Mouse (Mus musculus) limb, embryonic 13.5 days (tissue): ENCODE results near the gene Cpm. TPM values are rescaled to one million over a fixed set of nuclear protein-coding genes. Genes with fewer than 3 reads are reported as not detected.
A peak's percentile ranks its signal among the peaks of the same experiment; 100 is the strongest.

Experiments
- ATAC-seq: fragments of 200-750 bp; cut with Nextera tagmentation; 2 replicates; pipeline ENCODE4 v1.8.0; 2017; ENCODE audit warnings: low read depth, moderate number of reproducible peaks, moderate TSS enrichment; ENCODE audit not compliant: low FRiP score
- H3K27ac ChIP-seq: fragments of 300-500 bp; sonication (generic); 2 replicates; pipeline ENCODE4 v1.5.1; 2015; ENCODE audit warnings: inconsistent platforms, mild to moderate bottlenecking, moderate library complexity
- H3K27me3 ChIP-seq: fragments of 300-500 bp; sonication (generic); 2 replicates; pipeline ENCODE4 v1.6.1; 2015; ENCODE audit warnings: mild to moderate bottlenecking, inconsistent platforms
- H3K36me3 ChIP-seq: fragments of 300-500 bp; sonication (generic); 2 replicates; pipeline ENCODE4 v1.6.1; 2015; ENCODE audit warnings: inconsistent platforms, mild to moderate bottlenecking, moderate library complexity
- H3K4me1 ChIP-seq: fragments of 300-500 bp; sonication (generic); 2 replicates; pipeline ENCODE4 v1.6.1; 2015; ENCODE audit warnings: inconsistent platforms
- H3K4me2 ChIP-seq: fragments of 300-500 bp; sonication (generic); replicated peaks from 2 replicates; pipeline ENCODE4 v1.6.1; 2015; ENCODE audit warnings: inconsistent platforms, mild to moderate bottlenecking, moderate library complexity
- H3K4me3 ChIP-seq: fragments of 300-500 bp; sonication (generic); 2 replicates; pipeline ENCODE4 v1.5.1; 2015; ENCODE audit warnings: moderate library complexity, mild to moderate bottlenecking, inconsistent platforms
- H3K9ac ChIP-seq: fragments of 300-500 bp; sonication (generic); 2 replicates; pipeline ENCODE4 v1.6.1; 2015; ENCODE audit warnings: mild to moderate bottlenecking, inconsistent platforms
- H3K9me3 ChIP-seq: fragments of 300-500 bp; sonication (generic); 2 replicates; pipeline ENCODE4 v1.6.1; 2016; ENCODE audit warnings: inconsistent platforms
- WGBS: fragments of 180-500 bp; shearing (Covaris S2); methylation state at CpG from one replicate; pipeline ENCODE4 v1.1.7; 2015; 5-methylcytosine and 5-hydroxymethylcytosine counted together
- polyA plus RNA-seq: library from polyadenylated mRNA; unstranded; fragments of >200 nt; fragmentation: Nextera tagmentation; extraction: Ambion mirVana; gene quantifications from 2 replicates; pipeline ENCODE4 v1.2.1, GENCODE M21; 2015

Cpm gene
- polyA plus RNA-seq, 1 experiment from 2014 or later, result 42.8 TPM

DNA sequence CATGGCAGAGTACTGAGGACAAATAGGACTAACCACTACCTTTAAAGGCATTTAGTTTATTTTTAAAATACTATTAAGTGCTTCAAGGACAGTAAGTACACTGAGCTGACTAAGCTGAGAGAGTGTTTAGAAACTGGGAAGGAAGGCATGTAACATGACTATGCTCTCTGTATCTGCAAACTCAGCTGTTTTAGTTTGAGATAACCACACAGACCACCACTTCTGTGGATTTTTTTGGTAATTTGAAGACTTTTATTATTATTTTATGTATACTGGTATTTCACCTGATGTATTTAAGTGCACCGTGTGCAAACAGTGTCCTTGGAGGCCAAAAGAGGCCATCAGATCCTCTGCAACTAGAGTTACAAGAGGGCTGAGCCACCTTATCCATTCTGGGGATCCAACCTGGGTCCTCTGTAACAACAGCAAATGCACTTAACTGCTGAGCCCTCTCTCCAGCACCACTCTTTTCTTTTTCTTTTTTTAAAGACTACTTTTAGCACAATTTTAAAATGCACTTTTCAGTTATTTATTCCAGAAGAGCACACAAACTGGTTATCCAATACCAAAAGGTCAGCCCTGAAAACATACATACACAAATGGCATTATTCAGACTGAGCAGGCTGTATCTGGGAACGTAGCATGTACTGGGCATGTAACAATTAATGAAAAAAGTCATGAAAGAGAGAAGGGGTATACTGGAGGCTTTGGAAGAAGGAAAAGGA is 78.0 kb downstream of the Cpm start:
- 90% methylated on average over 2 of the region's 2 CpGs for WGBS
- H3K9ac ChIP-seq, result no peak overlapping the region
- no peaks in the 10 kb centered on the region for H3K27me3 ChIP-seq
- no peaks in the 10 kb centered on the region for H3K9me3 ChIP-seq
- H3K27ac ChIP-seq, result no peak overlapping the region
- no peak overlapping the region for H3K4me2 ChIP-seq
- ATAC-seq, result no peak
- H3K4me3 ChIP-seq, result no peak overlapping the region
- peaks cover 14% of the 10 kb centered on the region for H3K4me1 ChIP-seq
- peaks cover 56% of the 10 kb centered on the region for H3K36me3 ChIP-seq

DNA sequence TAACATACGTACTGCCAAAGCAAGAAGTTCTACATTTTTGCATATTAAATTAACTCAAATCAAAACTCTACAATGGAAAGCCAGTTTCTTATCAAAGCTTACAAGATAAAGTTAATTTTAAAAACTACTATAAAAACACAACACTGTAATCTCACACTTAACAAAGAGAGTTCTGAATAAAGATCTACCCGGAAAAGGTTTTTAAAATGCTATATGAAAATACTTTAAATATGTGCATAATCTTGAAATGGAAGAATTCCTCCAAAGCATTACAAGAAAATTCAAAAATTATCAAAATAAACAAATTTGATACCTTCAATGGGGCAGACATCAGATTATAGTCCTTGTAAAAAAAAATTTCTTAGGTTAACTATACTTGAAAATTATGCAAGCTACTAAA is 79.1 kb downstream of the Cpm start:
- Histone ChIP-seq H3K9me3 (no peaks in the 10 kb centered on the region), H3K27ac (no peak overlapping the region), H3K4me1 (peaks cover 14% of the 10 kb centered on the region), H3K4me3 (peak overlapping the region; percentile 89; the same call in 1 of the 2 replicates), H3K4me2 (no peak overlapping the region), H3K27me3 (no peaks in the 10 kb centered on the region), H3K9ac (no peak overlapping the region), H3K36me3 (peaks cover 45% of the 10 kb centered on the region)
- WGBS, result 92% methylated on average over 2 of the region's 2 CpGs
- no peak for ATAC-seq

DNA sequence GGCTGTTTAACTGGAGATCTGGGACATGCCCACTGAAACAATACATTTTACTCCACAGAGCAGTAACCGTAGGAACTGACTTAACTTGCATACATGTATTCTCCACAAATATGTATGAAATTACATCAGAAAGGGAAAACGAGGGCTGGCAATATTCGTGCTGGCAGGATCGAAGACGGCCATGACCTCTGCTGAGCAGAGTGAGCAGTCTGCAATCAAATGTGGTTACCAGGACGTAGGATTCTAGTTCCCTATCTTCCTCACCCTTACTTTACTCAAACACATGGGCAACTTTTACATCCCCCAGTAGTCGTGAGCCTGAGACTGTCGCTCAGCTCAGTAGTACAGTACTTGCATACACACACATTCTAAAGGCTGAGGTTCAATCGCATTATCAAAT is 79.6 kb downstream of the Cpm start:
- no peaks in the 10 kb centered on the region for H3K27me3 ChIP-seq
- peak overlapping the region; percentile 99; the same call in 1 of the 2 replicates for H3K9ac ChIP-seq
- H3K4me1 ChIP-seq, result peaks cover 14% of the 10 kb centered on the region
- H3K4me3 ChIP-seq, result peak overlapping the region; percentile 89
- WGBS, result 89% methylated on average over 9 of the region's 9 CpGs
- no peak for ATAC-seq
- H3K36me3 ChIP-seq, result peaks cover 41% of the 10 kb centered on the region
- H3K27ac ChIP-seq, result no peak overlapping the region
- H3K9me3 ChIP-seq, result no peaks in the 10 kb centered on the region
- peak overlapping the region; percentile 80 for H3K4me2 ChIP-seq

DNA sequence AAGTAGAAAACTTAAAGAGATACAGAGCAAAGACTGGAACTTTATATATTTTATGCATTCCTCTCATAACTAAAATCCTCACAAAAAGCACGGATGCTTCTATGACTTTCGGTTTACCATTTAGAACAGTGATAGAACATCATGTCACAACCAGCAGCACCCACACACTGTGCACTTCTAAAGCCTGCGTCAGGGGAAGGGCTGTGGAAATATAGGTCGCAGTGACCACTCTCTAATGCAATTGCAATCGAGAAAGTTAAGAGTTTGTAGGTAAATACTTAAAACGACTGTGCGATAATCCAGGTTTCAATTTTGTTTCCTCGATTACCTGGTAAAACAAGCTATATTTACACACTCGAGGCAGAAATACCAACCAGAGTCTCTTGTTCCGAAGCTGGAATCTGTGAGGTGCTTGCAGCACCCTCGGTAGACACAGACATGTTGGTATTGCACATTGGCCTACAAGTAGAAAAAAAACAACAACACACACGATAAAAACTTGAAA is 80.1 kb downstream of the Cpm start:
- H3K27ac ChIP-seq, result no peak overlapping the region; the same call in 1 of the 2 replicates
- peaks cover 36% of the 10 kb centered on the region for H3K36me3 ChIP-seq
- no peaks in the 10 kb centered on the region for H3K9me3 ChIP-seq
- H3K4me3 ChIP-seq, result peak overlapping the region; percentile 89
- no peak for ATAC-seq
- H3K27me3 ChIP-seq, result no peaks in the 10 kb centered on the region
- 51% methylated on average over 12 of the region's 12 CpGs for WGBS
- peak overlapping the region; percentile 99 for H3K9ac ChIP-seq
- H3K4me1 ChIP-seq, result peaks cover 14% of the 10 kb centered on the region
- peak overlapping the region; percentile 80 for H3K4me2 ChIP-seq

DNA sequence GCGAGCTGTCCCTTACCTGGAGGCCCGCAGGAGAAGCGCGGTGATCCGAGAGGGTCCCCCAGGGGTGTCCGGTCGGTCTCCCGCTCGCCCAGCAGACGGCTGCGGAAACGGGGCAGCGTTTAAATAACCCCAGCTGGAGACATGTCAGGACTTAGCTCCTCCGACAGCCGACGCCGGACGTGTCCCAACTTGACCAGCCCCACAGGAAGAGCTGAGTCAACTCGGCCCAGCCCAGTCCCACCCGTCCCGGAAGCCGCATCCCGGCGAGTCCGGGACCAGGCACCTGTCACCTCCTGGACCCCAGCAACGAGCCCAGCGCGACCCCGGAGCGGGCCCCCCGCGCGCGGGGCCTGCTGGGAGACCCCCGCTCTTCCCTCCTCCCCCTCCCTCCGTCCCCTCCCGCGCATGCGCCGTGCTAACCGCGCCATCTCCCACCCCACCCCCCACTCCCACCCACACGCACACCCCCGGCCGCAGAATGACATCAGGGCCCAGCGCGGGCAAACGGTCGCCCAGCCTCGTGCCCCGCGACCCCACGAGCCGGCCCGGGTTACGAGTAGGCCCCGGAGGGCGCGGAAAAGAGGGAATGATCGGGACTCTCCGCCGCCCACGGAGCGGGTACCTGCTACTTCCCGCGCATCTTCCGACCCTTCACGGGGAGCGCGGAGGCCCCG is 80.8 kb downstream of the Cpm start:
- Histone ChIP-seq H3K27ac (peak overlapping the region; percentile 97), H3K9me3 (no peaks in the 10 kb centered on the region), H3K4me2 (peak overlapping the region; percentile 80), H3K36me3 (peaks cover 29% of the 10 kb centered on the region), H3K27me3 (no peaks in the 10 kb centered on the region), H3K4me3 (peak overlapping the region; percentile 89), H3K9ac (peak overlapping the region; percentile 99), H3K4me1 (peaks cover 14% of the 10 kb centered on the region)
- peak; percentile 78 for ATAC-seq
- under 1% methylated on average over 62 of the region's 71 CpGs for WGBS

DNA sequence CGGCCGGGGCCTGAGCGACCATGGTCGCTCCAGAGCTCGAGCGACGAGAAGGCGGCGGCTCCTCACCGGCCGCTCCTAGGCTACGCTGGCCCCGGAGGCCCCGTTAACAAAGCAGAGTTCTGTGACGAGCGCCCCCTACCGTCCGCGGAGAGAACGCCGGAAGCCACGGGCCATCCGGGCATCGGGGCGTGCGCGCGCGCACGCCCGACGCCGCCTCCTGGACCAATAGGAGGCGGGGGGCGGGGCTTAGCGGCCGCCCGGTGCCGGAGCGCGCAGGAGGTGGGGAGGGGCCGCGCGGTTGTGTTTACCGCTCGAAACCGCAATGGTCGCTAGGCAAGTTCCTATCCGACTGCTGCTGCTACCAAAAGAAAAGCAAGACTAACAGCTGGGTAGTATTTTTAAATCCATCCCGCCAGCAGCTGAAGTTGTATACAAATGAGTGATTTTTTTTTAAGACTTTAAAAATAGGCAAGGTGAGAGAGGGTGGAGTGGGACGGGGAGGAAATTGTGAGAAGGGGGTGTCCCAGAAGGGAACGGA is 81.4 kb downstream of the Cpm start, which contains the start of gene Mdm2:
Mdm2 (minus strand) TSS at position 155 of the 538 bp plus-strand sequence.
- Histone ChIP-seq H3K4me3 (peak within 1 kb of the TSS; percentile 89), H3K4me1 (peaks cover 14% of the 10 kb centered on the region), H3K36me3 (peaks cover 23% of the 10 kb centered on the region), H3K4me2 (peak within 1 kb of the TSS; percentile 80), H3K9me3 (no peaks in the 10 kb centered on the region), H3K27ac (peak within 1 kb of the TSS; percentile 97), H3K27me3 (no peaks in the 10 kb centered on the region), H3K9ac (peak within 1 kb of the TSS; percentile 99)
- peak; percentile 92 for ATAC-seq
- WGBS, result under 1% methylated on average over 52 of the region's 52 CpGs

DNA sequence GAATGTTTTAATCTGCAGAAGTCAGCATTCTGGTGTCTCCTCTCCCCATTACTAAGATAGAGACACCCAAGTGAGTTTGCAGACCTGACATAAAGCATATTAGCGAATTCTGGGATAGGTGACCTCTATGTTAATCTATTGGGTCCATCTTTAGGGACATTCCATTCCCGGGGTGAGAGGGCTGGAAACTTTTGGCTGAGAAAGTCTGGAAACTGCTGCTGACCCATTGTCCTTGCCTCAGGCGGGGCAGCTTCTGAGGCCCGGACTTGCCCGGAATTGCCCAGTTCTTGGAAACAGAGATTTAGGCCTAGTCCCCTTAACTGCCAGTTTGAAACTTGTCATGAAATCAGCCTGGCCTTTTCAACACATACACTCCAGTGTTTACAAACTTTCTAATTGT is 82.1 kb downstream of the Cpm start:
- no peaks in the 10 kb centered on the region for H3K27me3 ChIP-seq
- H3K9me3 ChIP-seq, result no peaks in the 10 kb centered on the region
- H3K9ac ChIP-seq, result peak overlapping the region; percentile 99; the same call in 1 of the 2 replicates
- peak overlapping the region; percentile 80 for H3K4me2 ChIP-seq
- 71% methylated on average over 5 of the region's 5 CpGs for WGBS
- peaks cover 14% of the 10 kb centered on the region for H3K4me1 ChIP-seq
- ATAC-seq, result no peak
- 0 out of 2 replicates have a peak overlapping the region, but pooled peaks have one; percentile 67 for H3K27ac ChIP-seq
- peaks cover 20% of the 10 kb centered on the region for H3K36me3 ChIP-seq
- peak overlapping the region; percentile 89 for H3K4me3 ChIP-seq

DNA sequence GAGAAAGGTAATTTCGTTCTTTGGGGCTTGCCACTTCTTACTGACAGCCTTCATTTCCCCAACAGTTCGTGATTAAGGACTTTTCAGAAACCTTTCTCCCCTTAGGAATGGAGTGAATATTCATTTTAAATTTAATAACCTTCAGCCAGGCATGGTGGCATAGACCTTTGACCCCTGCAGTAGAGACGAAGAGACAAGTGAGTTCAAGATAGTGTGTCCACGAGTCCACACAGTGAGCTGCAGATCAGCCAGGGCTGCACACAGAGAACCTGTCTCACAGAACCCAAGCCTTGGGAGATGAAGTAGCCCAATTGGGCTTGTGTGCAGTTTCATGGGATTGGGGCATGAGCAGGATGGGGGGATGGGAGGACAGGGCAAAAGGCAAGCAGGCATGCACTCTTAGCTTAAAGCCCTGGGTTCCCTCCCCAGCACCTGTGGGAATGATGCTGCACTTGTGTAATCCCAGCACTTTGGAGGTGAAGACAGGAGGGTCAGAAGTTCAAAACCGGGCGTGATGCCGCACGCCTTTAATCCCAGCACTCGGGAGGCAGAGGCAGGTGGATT is 83.0 kb downstream of the Cpm start:
- ATAC-seq, result no peak
- 91% methylated on average over 9 of the region's 9 CpGs for WGBS
- Histone ChIP-seq H3K36me3 (peaks cover 12% of the 10 kb centered on the region), H3K4me2 (no peak overlapping the region), H3K27me3 (no peaks in the 10 kb centered on the region), H3K9ac (no peak overlapping the region), H3K4me3 (no peak overlapping the region), H3K27ac (no peak overlapping the region), H3K9me3 (no peaks in the 10 kb centered on the region), H3K4me1 (peaks cover 14% of the 10 kb centered on the region)

DNA sequence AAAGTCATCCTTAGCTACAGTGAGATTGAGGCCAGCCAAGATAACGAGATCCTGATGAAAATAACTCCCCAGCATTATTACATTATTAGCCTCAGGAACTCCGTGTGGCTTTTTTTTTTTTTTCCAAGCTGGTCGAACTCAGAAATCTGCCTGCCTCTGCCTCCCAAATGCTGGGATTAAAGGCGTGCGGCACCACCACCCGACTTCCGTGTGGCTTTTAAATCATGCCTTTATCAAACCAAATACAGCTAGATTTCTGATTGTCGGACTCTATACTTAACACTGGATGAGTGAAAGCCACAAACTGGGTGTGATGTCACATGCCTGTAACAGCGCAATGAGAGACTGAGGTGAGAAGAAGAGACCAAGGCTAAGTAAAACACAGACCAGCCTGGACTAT is 83.6 kb downstream of the Cpm start:
- H3K4me1 ChIP-seq, result peaks cover 20% of the 10 kb centered on the region
- H3K4me2 ChIP-seq, result no peak overlapping the region
- 86% methylated on average over 9 of the region's 9 CpGs for WGBS
- no peak overlapping the region for H3K27ac ChIP-seq
- H3K9me3 ChIP-seq, result no peaks in the 10 kb centered on the region
- peaks cover 7% of the 10 kb centered on the region for H3K36me3 ChIP-seq
- H3K27me3 ChIP-seq, result no peaks in the 10 kb centered on the region
- H3K9ac ChIP-seq, result no peak overlapping the region
- no peak for ATAC-seq
- H3K4me3 ChIP-seq, result no peak overlapping the region

DNA sequence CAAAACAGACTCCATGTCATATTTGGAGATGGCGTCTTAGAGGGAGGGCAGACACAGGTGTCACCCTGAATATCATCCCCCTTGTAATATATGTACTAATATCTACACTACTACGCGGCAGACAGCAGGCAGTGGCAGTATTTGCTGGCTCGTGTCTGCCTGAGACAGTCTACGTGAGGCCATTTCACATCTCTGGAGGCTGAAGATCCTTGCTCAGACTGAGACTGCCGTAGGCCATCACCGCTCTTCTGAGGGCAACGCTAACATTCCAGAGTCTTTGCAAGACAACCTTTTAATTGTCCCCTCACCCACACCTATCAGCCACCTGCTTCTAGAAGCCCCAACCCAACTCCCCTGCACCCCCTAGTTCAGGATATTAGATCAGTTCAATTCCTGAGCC is 84.2 kb downstream of the Cpm start:
- Histone ChIP-seq H3K4me2 (no peak overlapping the region), H3K4me1 (peaks cover 26% of the 10 kb centered on the region), H3K27ac (no peak overlapping the region), H3K36me3 (peaks cover 4% of the 10 kb centered on the region; the same call in 1 of the 2 replicates), H3K27me3 (no peaks in the 10 kb centered on the region), H3K9ac (no peak overlapping the region), H3K4me3 (no peak overlapping the region), H3K9me3 (no peaks in the 10 kb centered on the region)
- no peak for ATAC-seq
- WGBS, result 90% methylated on average over 8 of the region's 8 CpGs

DNA sequence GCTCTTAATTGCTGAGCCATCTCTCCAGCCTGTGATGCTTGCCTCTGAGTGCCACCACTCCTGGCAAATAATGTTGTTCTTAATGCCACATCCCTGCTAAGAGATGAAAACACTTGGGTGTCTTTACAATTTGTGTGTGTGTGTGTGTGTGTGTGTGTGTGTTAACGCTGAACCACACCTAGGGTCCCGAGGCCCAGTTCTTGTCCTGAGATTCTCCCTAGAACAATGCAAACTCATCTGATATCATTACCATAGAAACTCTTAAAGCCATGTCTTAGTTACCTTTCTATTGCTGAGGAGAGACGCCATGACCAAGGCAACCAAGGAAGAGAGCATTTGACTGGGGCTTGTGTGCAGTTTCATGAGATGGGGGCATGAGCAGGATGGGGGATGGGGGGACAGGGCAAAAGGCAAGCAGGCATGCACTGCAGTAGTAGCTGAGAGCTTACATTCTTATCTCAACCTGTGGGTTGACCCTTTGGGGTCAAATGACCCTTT is 84.8 kb downstream of the Cpm start:
- no peaks in the 10 kb centered on the region for H3K27me3 ChIP-seq
- H3K9me3 ChIP-seq, result no peaks in the 10 kb centered on the region
- H3K9ac ChIP-seq, result no peak overlapping the region
- H3K4me2 ChIP-seq, result no peak overlapping the region
- peaks cover 24% of the 10 kb centered on the region for H3K4me1 ChIP-seq
- no peak overlapping the region for H3K4me3 ChIP-seq
- 84% methylated on average over 3 of the region's 3 CpGs for WGBS
- no peak overlapping the region for H3K27ac ChIP-seq
- no peaks in the 10 kb centered on the region for H3K36me3 ChIP-seq
- ATAC-seq, result no peak
